Comparison of ENCODE assay signal across 10 mouse cellular contexts in the genomic region with DNA sequence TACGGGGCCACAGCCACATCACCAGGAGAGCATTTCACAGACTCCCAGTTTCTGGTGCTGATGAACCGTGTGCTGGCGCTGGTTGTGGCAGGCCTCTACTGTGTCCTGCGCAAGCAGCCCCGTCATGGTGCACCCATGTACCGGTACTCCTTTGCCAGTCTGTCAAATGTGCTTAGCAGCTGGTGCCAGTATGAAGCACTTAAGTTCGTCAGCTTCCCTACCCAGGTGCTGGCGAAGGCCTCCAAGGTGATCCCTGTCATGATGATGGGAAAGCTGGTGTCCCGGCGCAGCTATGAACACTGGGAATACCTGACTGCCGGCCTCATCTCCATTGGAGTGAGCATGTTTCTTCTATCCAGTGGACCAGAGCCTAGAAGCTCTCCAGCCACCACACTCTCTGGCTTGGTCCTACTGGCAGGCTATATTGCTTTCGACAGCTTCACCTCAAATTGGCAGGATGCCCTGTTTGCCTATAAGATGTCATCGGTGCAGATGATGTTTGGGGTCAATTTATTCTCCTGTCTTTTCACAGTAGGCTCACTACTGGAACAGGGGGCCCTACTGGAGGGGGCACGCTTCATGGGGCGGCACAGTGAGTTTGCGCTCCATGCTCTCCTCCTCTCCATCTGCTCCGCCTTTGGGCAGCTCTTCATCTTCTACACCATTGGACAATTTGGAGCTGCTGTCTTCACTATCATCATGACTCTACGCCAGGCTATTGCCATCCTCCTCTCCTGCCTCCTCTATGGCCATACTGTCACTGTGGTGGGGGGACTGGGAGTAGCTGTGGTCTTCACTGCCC. TPM values are rescaled to one million over a fixed set of nuclear protein-coding genes. Genes with fewer than 3 reads are reported as not detected.
DNase-seq lines count a peak whose midpoint lies in the region; ATAC-seq and TF ChIP-seq lines count a peak whose summit lies in the region.
"Had no signal": no experiment of that assay in that cellular context is flagged by ENCODE, and none has a peak within 500 bp of the region (broad histone marks: within the 10 kb centered on the region; RNA-seq: fewer than 3 reads in every experiment).

No protein-coding gene starts in this region.

- 55% methylated on average over 18 of the region's 18 CpGs for WGBS in lung, embryonic 14.5 days
- WGBS in hindbrain, embryonic 16.5 days: 59% methylated on average over 18 of the region's 18 CpGs
- whole genome bisulfite sequencing in neural tube, embryonic 13.5 days: 67% methylated on average over 18 of the region's 18 CpGs

- no peak overlapping the region for H3K4me2 ChIP-seq in lung, embryonic 14.5 days
- H3K4me2 ChIP-seq in hindbrain, embryonic 16.5 days (ENCODE audit: low read length): no peak overlapping the region
- H3K4me2 ChIP-seq in neural tube, embryonic 13.5 days: no peak overlapping the region

- H3K27me3 ChIP-seq in lung, embryonic 14.5 days (ENCODE audit: insufficient read depth, low read length): no peaks in the 10 kb centered on the region
- H3K27me3 ChIP-seq in hindbrain, embryonic 16.5 days (replicated peaks; ENCODE audit: control insufficient read depth, insufficient read depth, low read length): no peaks in the 10 kb centered on the region
- H3K27me3 ChIP-seq in neural tube, embryonic 13.5 days: no peaks in the 10 kb centered on the region

- H3K9ac ChIP-seq in lung, embryonic 14.5 days: no peak overlapping the region
- no peak overlapping the region for H3K9ac ChIP-seq in hindbrain, embryonic 16.5 days (ENCODE audit: low read depth, low read length)
- no peak overlapping the region for H3K9ac ChIP-seq in neural tube, embryonic 13.5 days

- no peak overlapping the region for H3K27ac ChIP-seq in lung, embryonic 14.5 days (ENCODE audit: low read depth)
- H3K27ac ChIP-seq in hindbrain, embryonic 16.5 days (ENCODE audit: low read depth, low read length): peak overlapping the region; percentile 16; the same call in 1 of the 2 replicates
- peak overlapping the region; percentile 29; the same call in 1 of the 2 replicates for H3K27ac ChIP-seq in neural tube, embryonic 13.5 days (replicated peaks)

- H3K4me1 ChIP-seq in lung, embryonic 14.5 days (ENCODE audit: insufficient read depth): peaks cover 10% of the 10 kb centered on the region
- peaks cover 17% of the 10 kb centered on the region for H3K4me1 ChIP-seq in hindbrain, embryonic 16.5 days (ENCODE audit: control insufficient read depth, insufficient read depth, low read depth, low read length)
- H3K4me1 ChIP-seq in neural tube, embryonic 13.5 days (replicated peaks): peaks cover 70% of the 10 kb centered on the region

- TF ChIP-seq CTCF in lung, embryonic 14.5 days (IDR thresholded peaks at IDR 0.05; ENCODE audit: low read depth): no peak

- H3K36me3 ChIP-seq in lung, embryonic 14.5 days (ENCODE audit: insufficient read depth): peaks cover 68% of the 10 kb centered on the region
- H3K36me3 ChIP-seq in hindbrain, embryonic 16.5 days (ENCODE audit: control insufficient read depth, insufficient read depth, low read length): peaks cover 43% of the 10 kb centered on the region
- peaks cover 65% of the 10 kb centered on the region for H3K36me3 ChIP-seq in neural tube, embryonic 13.5 days

- H3K9me3 ChIP-seq in lung, embryonic 14.5 days (ENCODE audit: low read depth, low read length): no peaks in the 10 kb centered on the region
- H3K9me3 ChIP-seq in hindbrain, embryonic 16.5 days (ENCODE audit: control insufficient read depth, low read length): no peaks in the 10 kb centered on the region
- no peaks in the 10 kb centered on the region for H3K9me3 ChIP-seq in neural tube, embryonic 13.5 days

- 0 out of 2 replicates have a peak, but pooled peaks have one; percentile 1 for ATAC-seq in lung, embryonic 14.5 days (ENCODE audit: insufficient read depth)
- 0 out of 2 replicates have a peak, but pooled peaks have one; percentile 1 for ATAC-seq in hindbrain, embryonic 16.5 days
- no peak for ATAC-seq in neural tube, embryonic 13.5 days (ENCODE audit: low read depth)

- no peak overlapping the region; the same call in 1 of the 2 replicates for H3K4me3 ChIP-seq in lung, embryonic 14.5 days (ENCODE audit: low read depth, low read length)
- no peak overlapping the region for H3K4me3 ChIP-seq in hindbrain, embryonic 16.5 days (ENCODE audit: low read length)
- H3K4me3 ChIP-seq in neural tube, embryonic 13.5 days: 0 out of 2 replicates have a peak overlapping the region, but pooled peaks have one; percentile 1
- H3K4me3 ChIP-seq: erythroblast, embryonic 14.5 days had no signal

- DNase-seq in embryo, embryonic 9.5 days (ENCODE audit: extremely low spot score): peak; percentile 45
- DNase-seq in embryo, embryonic 10.5 days (ENCODE audit: low spot score): no peak
- DNase-seq in lung, embryonic 14.5 days: peak; percentile 58
- DNase-seq in lung, postnatal 25 days (ENCODE audit: low spot score): no peak
- DNase-seq in right cerebral cortex, adult 2 months (ENCODE audit: low spot score in 2 of 2): no peak
- no peak for DNase-seq in right cerebral cortex, postnatal 4 days
- DNase-seq: thymus, postnatal 25 days had no signal

RNA-seq across cellular contexts. Expression of a gene that starts 2.9 kb away (rescaled TPM):
- polyA plus RNA-seq in lung, embryonic 14.5 days (2014; fragmentation: Nextera tagmentation; extraction: Ambion mirVana): 130 and 137 TPM in 2 replicates
- 96.2 and 101 TPM in 2 replicates for polyA plus RNA-seq in hindbrain, embryonic 16.5 days (2015; fragmentation: Nextera tagmentation; extraction: Ambion mirVana)
- 75.0 and 84.2 TPM in 2 replicates for polyA plus RNA-seq in neural tube, embryonic 13.5 days (2015; fragmentation: Nextera tagmentation; extraction: Ambion mirVana)

RNA-seq across cellular contexts. Expression of a gene that starts 6.5 kb away (rescaled TPM):
- polyA plus RNA-seq in lung, embryonic 14.5 days (2014; fragmentation: Nextera tagmentation; extraction: Ambion mirVana): 1,512 and 1,564 TPM in 2 replicates
- 1,542 and 1,571 TPM in 2 replicates for polyA plus RNA-seq in hindbrain, embryonic 16.5 days (2015; fragmentation: Nextera tagmentation; extraction: Ambion mirVana)
- polyA plus RNA-seq in neural tube, embryonic 13.5 days (2015; fragmentation: Nextera tagmentation; extraction: Ambion mirVana): 1,589 and 1,622 TPM in 2 replicates

RNA-seq across cellular contexts. Expression of a gene that starts 11.1 kb away (rescaled TPM):
- polyA plus RNA-seq in lung, embryonic 14.5 days (2014; fragmentation: Nextera tagmentation; extraction: Ambion mirVana): 2.3 and 3.1 TPM in 2 replicates
- polyA plus RNA-seq in hindbrain, embryonic 16.5 days (2015; fragmentation: Nextera tagmentation; extraction: Ambion mirVana): 6.1 and 6.8 TPM in 2 replicates
- 5.3 and 5.6 TPM in 2 replicates for polyA plus RNA-seq in neural tube, embryonic 13.5 days (2015; fragmentation: Nextera tagmentation; extraction: Ambion mirVana)

RNA-seq across cellular contexts. Expression of a gene that starts 17.1 kb away (rescaled TPM):
- polyA plus RNA-seq in lung, embryonic 14.5 days (2014; fragmentation: Nextera tagmentation; extraction: Ambion mirVana): 1.1 and 1.6 TPM in 2 replicates
- 29.3 and 31.7 TPM in 2 replicates for polyA plus RNA-seq in hindbrain, embryonic 16.5 days (2015; fragmentation: Nextera tagmentation; extraction: Ambion mirVana)
- 19.4 and 22.6 TPM in 2 replicates for polyA plus RNA-seq in neural tube, embryonic 13.5 days (2015; fragmentation: Nextera tagmentation; extraction: Ambion mirVana)
- polyA plus RNA-seq: erythroblast, embryonic 14.5 days had no signal

RNA-seq across cellular contexts. Expression of a gene that starts 32.8 kb away (rescaled TPM):
- 75.4 and 82.2 TPM in 2 replicates for polyA plus RNA-seq in lung, embryonic 14.5 days (2014; fragmentation: Nextera tagmentation; extraction: Ambion mirVana)
- 55.7 and 56.5 TPM in 2 replicates for polyA plus RNA-seq in hindbrain, embryonic 16.5 days (2015; fragmentation: Nextera tagmentation; extraction: Ambion mirVana)
- polyA plus RNA-seq in neural tube, embryonic 13.5 days (2015; fragmentation: Nextera tagmentation; extraction: Ambion mirVana): 40.1 and 41.6 TPM in 2 replicates

Comparison
In these comparisons a context has a peak if more than half of its experiments do, and no peak if none do; other contexts are left out.
1. DNase-seq: peak in embryo, embryonic 9.5 days (single experiment) and lung, embryonic 14.5 days (single experiment); none in embryo, embryonic 10.5 days (single experiment), lung, postnatal 25 days (single experiment), right cerebral cortex, adult 2 months (0 of 2) and right cerebral cortex, postnatal 4 days (single experiment).